Mouse (Mus musculus) kidney, adult 2 months (tissue): Measurements from ENCODE around the gene Ccdc6. TPM values are rescaled to one million over a fixed set of nuclear protein-coding genes. Genes with fewer than 3 reads are reported as not detected.

Experiments
- DNase-seq: peaks from one replicate; pipeline ENCODE4 v3.0.0; 2021
- H3K27ac ChIP-seq: fragments of 200-500 bp; 2 replicates; pipeline ENCODE4 v1.5.1; 2012; ENCODE audit warnings: low read depth, low read length, control low read depth, inconsistent platforms; ENCODE audit not compliant: insufficient read depth
- H3K27me3 ChIP-seq: fragments of 200-500 bp; replicated peaks from 2 replicates; pipeline ENCODE4 v1.6.1; 2012; ENCODE audit warnings: mild to moderate bottlenecking, moderate library complexity, low read length, inconsistent platforms; ENCODE audit not compliant: control insufficient read depth, insufficient read depth
- H3K36me3 ChIP-seq: fragments of 200-500 bp; 2 replicates; pipeline ENCODE4 v1.6.1; 2012; ENCODE audit warnings: mild to moderate bottlenecking, moderate library complexity, low read length, inconsistent platforms; ENCODE audit not compliant: control insufficient read depth, insufficient read depth
- H3K4me1 ChIP-seq: fragments of 200-500 bp; 2 replicates; pipeline ENCODE4 v1.6.1; 2011; ENCODE audit warnings: low read length; ENCODE audit not compliant: control insufficient read depth, insufficient read depth
- H3K4me3 ChIP-seq: fragments of 200-500 bp; 2 replicates; pipeline ENCODE4 v1.5.1; 2011; ENCODE audit warnings: mild to moderate bottlenecking, low read depth, low read length, control low read depth; ENCODE audit not compliant: insufficient read depth
- CTCF ChIP-seq: fragments of 200-500 bp; conservative IDR thresholded peaks from 2 replicates; pipeline ENCODE4 v1.5.1; 2011; ENCODE audit warnings: low read depth, mild to moderate bottlenecking, control low read depth, low read length, moderate library complexity, mixed read lengths; ENCODE audit not compliant: insufficient read depth, insufficient read length
- POLR2A ChIP-seq: fragments of 200-500 bp; IDR thresholded peaks from one replicate; pipeline ENCODE4 v1.6.1; 2011; ENCODE audit warnings: low read depth, low read length, control low read depth
- WGBS: fragments of 180-500 bp; shearing (Covaris S2); methylation state at CpG from one replicate; pipeline ENCODE4 v1.1.7; 2018; 5-methylcytosine and 5-hydroxymethylcytosine counted together
- polyA plus RNA-seq: library from polyadenylated mRNA; depleted of rRNA; stranded (reverse); fragments of >200 nt; gene quantifications from 2 replicates; pipeline ENCODE4 v1.2.3, GENCODE M21; 2012; rRNA removed

Gene Ccdc6
- polyA plus RNA-seq, 1 experiment: 37.0 TPM

DNA sequence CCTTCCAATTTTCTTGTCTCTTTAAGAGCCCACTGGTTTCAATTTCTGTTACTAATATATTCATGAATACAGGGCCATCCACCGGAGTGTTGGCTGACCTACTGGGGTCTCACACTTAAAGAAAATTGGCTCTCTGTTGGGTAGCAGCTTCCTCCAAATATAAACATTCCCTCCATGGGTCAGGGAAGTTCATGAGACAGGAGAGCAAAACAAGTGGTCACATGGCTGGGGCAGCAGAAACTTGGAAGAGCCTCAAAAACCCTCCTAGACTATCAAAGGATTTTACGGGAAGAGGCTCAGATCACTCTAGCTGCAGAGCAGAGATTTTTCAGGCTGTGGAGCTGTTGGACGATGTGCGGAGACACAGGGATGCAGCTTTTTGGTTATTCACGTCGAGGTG lies 128.8 kb downstream of the Ccdc6 start:
- H3K27ac ChIP-seq: peak overlapping the region; percentile 67; the same call in 1 of the 2 replicates

DNA sequence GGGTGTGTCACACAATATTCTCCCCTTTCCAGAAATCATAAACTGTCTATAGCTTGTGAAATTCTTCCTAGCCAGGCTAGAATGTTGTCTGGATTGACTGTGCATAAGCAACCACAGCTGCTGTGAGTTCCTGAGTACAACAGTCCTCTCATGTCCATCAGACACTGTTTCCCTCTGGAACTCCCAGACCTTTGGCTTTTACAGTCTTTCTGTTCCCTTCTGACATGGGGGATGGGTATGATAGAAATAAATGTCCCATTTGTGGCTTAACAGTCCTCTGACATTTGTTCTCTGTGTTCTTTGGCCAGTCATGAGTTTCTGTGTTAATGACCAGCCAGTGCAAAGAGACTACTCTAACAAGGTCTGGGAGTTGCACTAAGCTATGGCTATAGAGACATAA lies 129.7 kb downstream of the Ccdc6 start:
- no peak for TF ChIP-seq POLR2A
- no peak for TF ChIP-seq CTCF
- peak; percentile 85 for DNase-seq

More for the DNA sequence above, 128.8 kb downstream of the Ccdc6 start:
- WGBS: 37% methylated on average over 6 of the region's 6 CpGs
- peak; percentile 61 for DNase-seq
- TF ChIP-seq CTCF (no peak), POLR2A (no peak)
- Histone ChIP-seq H3K27me3 (no peaks in the 10 kb centered on the region), H3K36me3 (no peaks in the 10 kb centered on the region), H3K4me3 (no peak overlapping the region), H3K4me1 (peaks cover 25% of the 10 kb centered on the region)

DNA sequence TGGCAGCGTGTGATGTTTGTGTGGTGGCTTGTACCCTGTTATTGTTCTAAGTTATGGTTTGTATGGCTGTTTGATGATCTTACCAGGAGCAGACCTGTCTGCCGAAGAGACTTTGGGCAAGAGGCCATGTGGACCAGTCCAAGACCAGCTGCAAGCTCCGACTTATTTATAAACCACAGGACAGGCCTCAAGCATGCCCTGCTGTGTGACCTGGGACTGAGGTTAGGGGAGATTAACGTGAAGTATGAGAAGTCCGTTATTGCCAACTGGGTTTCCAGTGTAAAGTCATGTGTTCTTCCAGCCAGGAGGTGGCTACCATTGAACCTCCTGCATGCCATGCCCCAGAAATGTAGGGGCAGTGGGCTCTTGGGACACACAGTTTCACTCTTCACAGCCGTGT lies 133.4 kb downstream of the Ccdc6 start:
- no peak for DNase-seq
- H3K36me3 ChIP-seq: no peaks in the 10 kb centered on the region
- H3K27ac ChIP-seq: no peak overlapping the region
- TF ChIP-seq POLR2A (no peak), CTCF (no peak)
- H3K4me3 ChIP-seq: no peak overlapping the region
- WGBS: 75% methylated on average over 6 of the region's 6 CpGs
- H3K27me3 ChIP-seq: no peaks in the 10 kb centered on the region
- H3K4me1 ChIP-seq: peaks cover 5% of the 10 kb centered on the region

More for the DNA sequence above, 129.7 kb downstream of the Ccdc6 start:
- Histone ChIP-seq H3K27ac (peak overlapping the region; percentile 58; the same call in 1 of the 2 replicates), H3K27me3 (no peaks in the 10 kb centered on the region), H3K4me3 (no peak overlapping the region), H3K36me3 (no peaks in the 10 kb centered on the region), H3K4me1 (peaks cover 20% of the 10 kb centered on the region)

DNA sequence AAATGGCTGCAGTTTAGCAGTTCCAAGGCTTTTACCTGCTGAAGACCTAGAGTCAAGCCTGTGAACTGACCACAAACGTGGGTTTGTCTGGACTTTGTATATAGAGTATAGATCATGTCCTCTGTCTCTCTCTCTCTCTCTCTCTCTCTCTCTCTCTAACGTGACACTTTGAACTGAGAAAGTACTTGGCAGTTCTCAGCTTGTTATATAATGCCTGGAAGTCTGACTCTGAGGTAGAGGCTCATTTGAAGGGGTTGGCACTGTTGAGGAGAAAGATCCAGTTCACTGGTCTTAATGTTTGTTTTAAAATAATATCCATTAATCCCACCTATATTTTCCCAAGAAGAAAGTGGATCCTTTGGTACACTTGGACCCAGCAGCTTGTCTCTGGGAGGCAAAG lies 141.0 kb downstream of the Ccdc6 start:
- TF ChIP-seq CTCF (no peak), POLR2A (no peak)
- WGBS: 40% methylated on average over 2 of the region's 2 CpGs
- peak; percentile 73 for DNase-seq
- Histone ChIP-seq H3K27ac (peak overlapping the region; percentile 65), H3K27me3 (no peaks in the 10 kb centered on the region), H3K36me3 (no peaks in the 10 kb centered on the region), H3K4me1 (peaks cover 4% of the 10 kb centered on the region; the same call in 1 of the 2 replicates), H3K4me3 (no peak overlapping the region)

Other genes starting within 250 kb of the Ccdc6 start
- gene Mrln, start 107.5 kb downstream of the Ccdc6 start, polyA plus RNA-seq: 1.0 and 2.5 TPM in 2 replicates
- 68.9 and 77.1 TPM in 2 replicates for gene Slc16a9, start 148.0 kb downstream of the Ccdc6 start, polyA plus RNA-seq